Comparison of ENCODE assay signal across 21 mouse cellular contexts in genomic region chr12:15840864-15841557, GRCm38 (mm10). TPM values are rescaled to one million over a fixed set of nuclear protein-coding genes. Genes with fewer than 3 reads are reported as not detected.
DNase-seq lines count a peak whose midpoint lies in the region; ATAC-seq lines count a peak whose summit lies in the region.
"Had no signal": no experiment of that assay in that cellular context is flagged by ENCODE, and none has a peak within 500 bp of the region (broad histone marks: within the 10 kb centered on the region; RNA-seq: fewer than 3 reads in every experiment).

No protein-coding gene starts in this region.

- no peak overlapping the region for H3K4me3 ChIP-seq in kidney, embryonic 14.5 days (ENCODE audit: low read length)
- H3K4me3 ChIP-seq in kidney, embryonic 16.5 days (ENCODE audit: low read length) = no peak overlapping the region
- H3K4me3 ChIP-seq in midbrain, embryonic 11.5 days (ENCODE audit: low read depth, low read length) = no peak overlapping the region
- H3K4me3 ChIP-seq: embryonic facial prominence, embryonic 15.5 days; erythroblast, embryonic 14.5 days; forebrain, embryonic 10.5 days; gastrocnemius, adult 2 months; heart, embryonic 13.5 days; hindbrain, embryonic 15.5 days had no signal

- no peaks in the 10 kb centered on the region for H3K9me3 ChIP-seq in kidney, embryonic 14.5 days (ENCODE audit: control insufficient read depth, low read length)
- H3K9me3 ChIP-seq in kidney, embryonic 16.5 days (ENCODE audit: low read length) = no peaks in the 10 kb centered on the region
- H3K9me3 ChIP-seq in midbrain, embryonic 11.5 days (ENCODE audit: control insufficient read depth, low read length) = no peaks in the 10 kb centered on the region
- H3K9me3 ChIP-seq: embryonic facial prominence, embryonic 15.5 days; forebrain, embryonic 10.5 days; heart, embryonic 13.5 days; hindbrain, embryonic 15.5 days had no signal

- no peak for ATAC-seq in kidney, embryonic 14.5 days (ENCODE audit: low FRiP score, low TSS enrichment)
- peak; percentile 86 for ATAC-seq in kidney, embryonic 16.5 days (ENCODE audit: low FRiP score, low TSS enrichment)
- ATAC-seq in midbrain, embryonic 11.5 days (ENCODE audit: low FRiP score) = no peak
- ATAC-seq: forebrain, embryonic 14.5 days had no signal

- H3K4me1 ChIP-seq in kidney, embryonic 14.5 days (ENCODE audit: control insufficient read depth, insufficient read depth, low read length) = no peaks in the 10 kb centered on the region
- H3K4me1 ChIP-seq in kidney, embryonic 16.5 days (ENCODE audit: insufficient read depth, low read length) = no peaks in the 10 kb centered on the region
- H3K4me1 ChIP-seq in midbrain, embryonic 11.5 days (ENCODE audit: control insufficient read depth, insufficient read depth, low read length) = no peaks in the 10 kb centered on the region
- H3K4me1 ChIP-seq: embryonic facial prominence, embryonic 15.5 days; forebrain, embryonic 10.5 days; heart, embryonic 13.5 days; hindbrain, embryonic 15.5 days had no signal

- peak; percentile 82 for DNase-seq in kidney, adult 11 months
- peak; percentile 66 to 82 for DNase-seq in kidney, postnatal 25 days
- DNase-seq in midbrain, embryonic 11.5 days (ENCODE audit: low spot score, missing footprints) = no peak
- DNase-seq in cerebellum, adult 8-10 months = no peak
- DNase-seq in thymus, postnatal 25 days = no peak
- no peak for DNase-seq in adrenal gland, adult 2 months
- DNase-seq: adrenal gland, postnatal 25 days; cerebellum, adult 18-20 months; cerebellum, postnatal 14 days; embryo, embryonic 11 days; gastrocnemius, adult 2 months; gastrocnemius, postnatal 36 days; heart, postnatal 36 days had no signal

- 84% methylated on average over 12 of the region's 12 CpGs for WGBS in kidney, embryonic 14.5 days
- WGBS in kidney, embryonic 16.5 days = 80% methylated on average over 12 of the region's 12 CpGs
- WGBS in midbrain, embryonic 11.5 days = 90% methylated on average over 12 of the region's 12 CpGs

- H3K27me3 ChIP-seq in kidney, embryonic 14.5 days (ENCODE audit: control insufficient read depth, insufficient read depth, low read length) = no peaks in the 10 kb centered on the region
- no peaks in the 10 kb centered on the region for H3K27me3 ChIP-seq in kidney, embryonic 16.5 days (ENCODE audit: insufficient read depth, low read length)
- H3K27me3 ChIP-seq in midbrain, embryonic 11.5 days (ENCODE audit: control insufficient read depth, insufficient read depth, low read length) = no peaks in the 10 kb centered on the region
- H3K27me3 ChIP-seq: embryonic facial prominence, embryonic 15.5 days; heart, embryonic 13.5 days; hindbrain, embryonic 15.5 days had no signal

- no peak overlapping the region for H3K4me2 ChIP-seq in kidney, embryonic 14.5 days (replicated peaks; ENCODE audit: low read depth, low read length)
- H3K4me2 ChIP-seq in kidney, embryonic 16.5 days (replicated peaks; ENCODE audit: low read depth, low read length) = no peak overlapping the region
- H3K4me2 ChIP-seq in midbrain, embryonic 11.5 days = no peak overlapping the region
- H3K4me2 ChIP-seq: embryonic facial prominence, embryonic 15.5 days; heart, embryonic 13.5 days; hindbrain, embryonic 15.5 days had no signal

- no peak overlapping the region for H3K27ac ChIP-seq in kidney, embryonic 14.5 days (ENCODE audit: low read depth, low read length)
- peak overlapping the region; percentile 14; the same call in 1 of the 2 replicates for H3K27ac ChIP-seq in kidney, embryonic 16.5 days (ENCODE audit: low read length)
- H3K27ac ChIP-seq in midbrain, embryonic 11.5 days (ENCODE audit: low read depth, low read length) = no peak overlapping the region
- H3K27ac ChIP-seq: embryonic facial prominence, embryonic 15.5 days; forebrain, embryonic 10.5 days; gastrocnemius, adult 2 months; heart, embryonic 13.5 days; hindbrain, embryonic 15.5 days had no signal

- H3K36me3 ChIP-seq in kidney, embryonic 14.5 days (ENCODE audit: control insufficient read depth, insufficient read depth, low read length) = no peaks in the 10 kb centered on the region
- H3K36me3 ChIP-seq in kidney, embryonic 16.5 days (ENCODE audit: insufficient read depth, low read length) = no peaks in the 10 kb centered on the region
- no peaks in the 10 kb centered on the region for H3K36me3 ChIP-seq in midbrain, embryonic 11.5 days (ENCODE audit: control insufficient read depth, insufficient read depth, low read length)
- H3K36me3 ChIP-seq: embryonic facial prominence, embryonic 15.5 days; forebrain, embryonic 10.5 days; heart, embryonic 13.5 days; hindbrain, embryonic 15.5 days had no signal

- H3K9ac ChIP-seq in kidney, embryonic 14.5 days (ENCODE audit: low read depth, low read length) = no peak overlapping the region
- no peak overlapping the region for H3K9ac ChIP-seq in kidney, embryonic 16.5 days (replicated peaks; ENCODE audit: low read length)
- no peak overlapping the region for H3K9ac ChIP-seq in midbrain, embryonic 11.5 days (ENCODE audit: low read length)
- H3K9ac ChIP-seq: embryonic facial prominence, embryonic 15.5 days; heart, embryonic 13.5 days; hindbrain, embryonic 15.5 days had no signal

RNA-seq across cellular contexts. Expression of gene Trib2, which starts 24.3 kb away (rescaled TPM):
- 28.7 and 58.7 TPM in 2 replicates for polyA plus RNA-seq in kidney, embryonic 14.5 days (2014; fragmentation: Nextera tagmentation; extraction: Ambion mirVana)
- polyA plus RNA-seq in kidney, embryonic 16.5 days (2015; fragmentation: Nextera tagmentation; extraction: Ambion mirVana) = 58.0 and 58.6 TPM in 2 replicates
- 63.7 and 70.8 TPM in 2 replicates for polyA plus RNA-seq in midbrain, embryonic 11.5 days (2014; fragmentation: Nextera tagmentation; extraction: Ambion mirVana)
- total RNA-seq in adrenal gland, adult 2 months (2021) = 10 to 100 TPM; 10.7 to 16.3 TPM
- polyA plus RNA-seq in adrenal gland, adult 2 months (2012; rRNA removed) = 8.8 and 10.5 TPM in 2 replicates
- polyA plus RNA-seq: erythroblast, embryonic 14.5 days had no signal

Comparison
In these comparisons a context has a peak if more than half of its experiments do, and no peak if none do; other contexts are left out.
1. DNase-seq: peak in kidney, adult 11 months (single experiment) and kidney, postnatal 25 days (2 of 2); none in midbrain, embryonic 11.5 days (single experiment), cerebellum, adult 8-10 months (single experiment), thymus, postnatal 25 days (single experiment) and adrenal gland, adult 2 months (single experiment).